Mouse (Mus musculus): ENCODE data around the gene Stat6. TPM values are rescaled to one million over a fixed set of nuclear protein-coding genes. Genes with fewer than 3 reads are reported as not detected.
A peak's percentile ranks its signal among the peaks of the same experiment; 100 is the strongest.
"Not testable (repeated sequence)": the region's sequence is repeated elsewhere in the genome, so short reads cannot be mapped to it uniquely, and the experiment has no call there.

Gene Stat6
- polyA plus RNA-seq, 1 experiment from 2014 or later, result 5.7 TPM

DNA sequence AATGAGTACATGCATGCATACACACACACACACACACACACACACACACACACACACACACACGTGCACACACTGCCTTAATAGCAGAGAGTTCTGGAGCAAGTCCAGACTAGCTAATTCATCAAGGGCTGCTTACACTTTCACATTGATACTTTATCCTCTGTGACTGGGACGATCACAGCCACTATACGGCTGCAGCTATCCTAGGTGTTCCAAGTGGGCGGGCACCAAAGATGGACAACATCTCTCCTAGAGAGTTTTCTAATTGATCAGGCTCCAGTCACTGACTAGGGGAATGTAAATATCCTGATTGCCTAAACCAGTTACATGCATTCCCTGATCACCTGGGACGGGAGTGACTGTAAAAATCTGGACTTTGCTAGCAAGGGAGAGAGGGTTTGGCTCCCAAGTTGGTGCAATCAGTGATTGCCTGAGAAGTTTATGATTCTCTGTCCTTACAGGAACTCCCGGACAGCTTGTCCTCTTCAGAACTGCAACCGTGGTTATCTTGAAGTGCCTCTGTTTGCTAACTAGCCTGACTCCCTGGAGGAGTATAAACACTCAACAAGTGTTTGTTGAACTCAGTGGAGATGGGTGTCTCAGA lies 10.0 kb upstream of the Stat6 start:
- 83% methylated on average over 7 of the region's 7 CpGs for WGBS

DNA sequence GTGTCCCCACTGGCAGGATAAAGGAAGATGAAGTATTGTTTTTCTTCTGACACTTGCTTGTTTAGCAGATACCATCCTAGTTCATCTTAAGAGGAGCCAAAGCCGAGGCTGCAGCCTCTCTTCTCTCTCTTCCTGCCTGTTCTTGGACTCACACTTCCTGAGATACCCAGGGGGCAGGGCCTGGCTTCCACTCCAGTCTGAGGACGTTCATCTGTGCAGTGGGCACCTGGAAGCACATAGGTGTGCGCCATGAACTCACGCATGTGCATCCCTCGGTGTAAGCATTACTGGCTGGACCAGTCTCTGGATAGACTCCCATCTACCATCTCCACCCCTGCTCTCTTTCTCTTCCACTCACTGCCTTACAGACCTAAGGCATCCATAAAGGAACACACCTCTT lies 2.4 kb upstream of the Stat6 start:
- H3K27ac ChIP-seq (ENCODE audit: low read depth, low read length), result no peak overlapping the region
- ATAC-seq (ENCODE audit: low FRiP score), result no peak
- peaks cover 11% of the 10 kb centered on the region for H3K4me1 ChIP-seq (ENCODE audit: control insufficient read depth, insufficient read depth, low read length)
- H3K9ac ChIP-seq (ENCODE audit: low read length), result no peak overlapping the region
- H3K4me2 ChIP-seq, result no peak overlapping the region
- 73% methylated on average over 5 of the region's 5 CpGs for WGBS
- H3K27me3 ChIP-seq (ENCODE audit: control insufficient read depth, insufficient read depth, low read length), result peaks cover 13% of the 10 kb centered on the region
- no peaks in the 10 kb centered on the region for H3K9me3 ChIP-seq (ENCODE audit: control insufficient read depth, low read length)
- H3K36me3 ChIP-seq (ENCODE audit: control insufficient read depth, insufficient read depth, low read length), result no peaks in the 10 kb centered on the region
- no peak for DNase-seq (ENCODE audit: low spot score, missing footprints)
- H3K4me3 ChIP-seq (ENCODE audit: low read depth, low read length), result no peak overlapping the region

More for the DNA sequence above, 10.0 kb upstream of the Stat6 start:
- no peak overlapping the region for H3K4me3 ChIP-seq (ENCODE audit: low read depth, low read length)
- DNase-seq (ENCODE audit: low spot score, missing footprints) (no peak), ATAC-seq (ENCODE audit: low FRiP score) (no peak)
- no peaks in the 10 kb centered on the region for H3K27me3 ChIP-seq (ENCODE audit: control insufficient read depth, insufficient read depth, low read length)
- no peaks in the 10 kb centered on the region for H3K4me1 ChIP-seq (ENCODE audit: control insufficient read depth, insufficient read depth, low read length)
- H3K9me3 ChIP-seq (ENCODE audit: control insufficient read depth, low read length), result no peaks in the 10 kb centered on the region
- no peaks in the 10 kb centered on the region for H3K36me3 ChIP-seq (ENCODE audit: control insufficient read depth, insufficient read depth, low read length)
- no peak overlapping the region for H3K27ac ChIP-seq (ENCODE audit: low read depth, low read length)
- no peak overlapping the region for H3K4me2 ChIP-seq
- H3K9ac ChIP-seq (ENCODE audit: low read length), result no peak overlapping the region

DNA sequence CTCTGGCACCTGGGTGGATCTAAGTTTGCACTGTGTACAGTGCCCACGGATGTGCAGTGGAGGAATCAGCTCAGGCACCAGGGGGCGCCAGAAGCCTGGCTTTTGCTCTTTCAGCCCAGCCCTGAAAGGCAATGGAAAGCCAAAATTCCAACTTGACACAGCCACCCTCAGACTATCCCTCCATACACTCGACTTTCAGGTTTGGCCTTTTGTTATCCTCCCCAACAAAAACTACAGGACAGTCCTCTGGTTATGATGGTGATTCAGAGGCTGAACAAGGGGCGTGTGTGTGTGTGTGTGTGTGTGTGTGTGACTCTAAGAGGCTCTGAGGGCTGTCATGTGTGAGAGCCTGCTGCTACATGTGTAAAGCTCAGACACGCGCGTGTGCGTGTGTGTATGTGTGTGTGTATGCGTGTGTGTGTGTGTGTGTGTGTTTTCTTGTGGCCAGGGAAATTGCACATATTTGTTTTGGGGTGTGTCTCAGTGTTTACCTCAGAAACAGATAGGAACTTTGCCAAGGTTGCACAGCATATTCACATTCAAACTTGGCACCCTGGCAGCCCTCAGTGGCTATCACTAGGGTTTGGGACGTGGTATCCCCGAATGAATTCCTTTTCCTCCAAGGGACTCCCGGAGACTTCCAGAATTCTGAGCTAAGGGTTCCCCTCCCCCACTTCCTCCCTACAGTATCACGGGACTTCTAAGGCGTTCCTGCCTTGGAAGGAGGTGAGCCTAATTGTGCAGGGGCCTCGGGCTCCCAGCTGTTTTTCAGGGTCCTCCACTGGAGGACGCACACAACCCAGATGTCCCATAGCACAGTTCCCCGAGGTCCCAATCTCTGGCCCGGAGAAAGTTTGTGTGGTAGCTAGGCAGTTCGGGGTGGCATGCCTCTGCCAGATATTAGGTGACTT lies 670 bp upstream of the Stat6 start:
- ATAC-seq (ENCODE audit: low FRiP score), result peak; percentile 72
- H3K4me1 ChIP-seq (ENCODE audit: control insufficient read depth, insufficient read depth, low read length), result peaks cover 11% of the 10 kb centered on the region
- H3K4me3 ChIP-seq (ENCODE audit: low read depth, low read length), result peak overlapping the region; percentile 28; the same call in 1 of the 2 replicates
- peak overlapping the region; percentile 60 for H3K9ac ChIP-seq (ENCODE audit: low read length)
- peaks cover 13% of the 10 kb centered on the region for H3K27me3 ChIP-seq (ENCODE audit: control insufficient read depth, insufficient read depth, low read length)
- DNase-seq (ENCODE audit: low spot score, missing footprints), result peak; percentile 98
- no peaks in the 10 kb centered on the region for H3K9me3 ChIP-seq (ENCODE audit: control insufficient read depth, low read length)
- WGBS, result 10% methylated on average over 19 of the region's 19 CpGs
- no peaks in the 10 kb centered on the region for H3K36me3 ChIP-seq (ENCODE audit: control insufficient read depth, insufficient read depth, low read length)
- H3K4me2 ChIP-seq, result peak overlapping the region; percentile 42
- H3K27ac ChIP-seq (ENCODE audit: low read depth, low read length), result no peak overlapping the region

DNA sequence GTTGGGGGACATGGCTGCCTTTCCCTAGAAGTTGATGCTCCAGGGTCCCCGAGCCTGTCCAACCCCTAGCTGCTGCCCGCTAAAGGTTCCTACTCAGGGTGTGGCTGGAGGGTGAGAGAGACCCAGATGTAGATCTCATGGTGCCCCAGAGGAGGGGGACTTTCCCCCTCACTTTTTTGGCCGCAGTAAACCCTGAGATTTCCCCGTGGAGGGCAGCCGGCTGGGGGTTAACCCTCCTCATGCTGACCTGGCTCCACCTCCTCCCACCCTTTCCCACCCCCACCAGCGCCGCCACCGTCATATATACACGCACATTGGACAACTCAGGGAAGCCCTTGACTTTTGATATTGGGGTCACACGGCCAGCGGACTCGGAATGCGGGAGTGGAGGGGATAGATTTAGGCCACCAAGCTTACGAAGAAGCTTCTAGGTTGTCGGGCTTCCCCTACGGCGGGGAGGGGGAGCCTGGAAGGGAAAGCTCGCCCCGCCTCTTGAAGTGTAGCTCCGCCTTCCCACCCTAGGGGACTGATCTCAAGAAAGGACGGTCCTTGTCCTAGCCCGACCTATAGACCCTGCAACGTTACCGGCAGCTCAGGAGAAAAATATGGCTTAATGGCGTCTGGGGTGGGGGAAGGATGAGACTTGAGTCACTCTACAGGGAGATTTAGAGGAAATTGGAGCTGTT lies 910 bp downstream of the Stat6 start:
- peak overlapping the region; percentile 60 for H3K9ac ChIP-seq (ENCODE audit: low read length)
- DNase-seq (ENCODE audit: low spot score, missing footprints) (peak; percentile 96), ATAC-seq (ENCODE audit: low FRiP score) (peak; percentile 69)
- peak overlapping the region; percentile 28 for H3K4me3 ChIP-seq (ENCODE audit: low read depth, low read length)
- no peak overlapping the region for H3K27ac ChIP-seq (ENCODE audit: low read depth, low read length)
- WGBS, result 2% methylated on average over 25 of the region's 25 CpGs
- H3K27me3 ChIP-seq (ENCODE audit: control insufficient read depth, insufficient read depth, low read length), result peaks cover 13% of the 10 kb centered on the region
- H3K9me3 ChIP-seq (ENCODE audit: control insufficient read depth, low read length), result no peaks in the 10 kb centered on the region
- H3K4me2 ChIP-seq, result peak overlapping the region; percentile 42
- no peaks in the 10 kb centered on the region for H3K36me3 ChIP-seq (ENCODE audit: control insufficient read depth, insufficient read depth, low read length)
- H3K4me1 ChIP-seq (ENCODE audit: control insufficient read depth, insufficient read depth, low read length), result peaks cover 11% of the 10 kb centered on the region

DNA sequence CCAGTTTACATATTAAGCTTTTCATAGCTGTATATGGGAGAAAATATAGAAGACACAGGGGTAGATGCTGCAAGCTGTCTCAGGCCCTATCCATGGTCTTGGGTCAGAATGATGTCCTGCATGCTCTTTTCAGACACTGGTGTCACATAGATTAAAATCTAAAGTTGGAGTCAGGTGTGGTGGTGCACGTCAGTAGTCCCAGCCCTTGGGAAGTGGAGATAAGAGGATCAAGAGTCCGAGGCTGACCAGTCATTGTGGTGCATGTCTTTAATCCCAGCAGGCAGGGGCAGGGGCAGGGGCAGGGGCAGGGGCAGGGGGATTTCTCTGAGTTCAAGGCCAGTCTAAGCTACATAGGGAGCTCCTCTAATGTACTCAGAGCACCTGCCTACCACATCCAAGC lies 3.0 kb downstream of the Stat6 start:
- Histone ChIP-seq H3K4me3 (ENCODE audit: low read depth, low read length) (no peak overlapping the region), H3K27ac (ENCODE audit: low read depth, low read length) (no peak overlapping the region), H3K9me3 (ENCODE audit: control insufficient read depth, low read length) (no peaks in the 10 kb centered on the region), H3K4me2 (no peak overlapping the region), H3K9ac (ENCODE audit: low read length) (no peak overlapping the region), H3K4me1 (ENCODE audit: control insufficient read depth, insufficient read depth, low read length) (peaks cover 11% of the 10 kb centered on the region), H3K36me3 (ENCODE audit: control insufficient read depth, insufficient read depth, low read length) (no peaks in the 10 kb centered on the region), H3K27me3 (ENCODE audit: control insufficient read depth, insufficient read depth, low read length) (peaks cover 13% of the 10 kb centered on the region)
- no peak for ATAC-seq (ENCODE audit: low FRiP score)
- DNase-seq (ENCODE audit: low spot score, missing footprints), result no peak
- 19% methylated on average over 2 of the region's 2 CpGs for WGBS

DNA sequence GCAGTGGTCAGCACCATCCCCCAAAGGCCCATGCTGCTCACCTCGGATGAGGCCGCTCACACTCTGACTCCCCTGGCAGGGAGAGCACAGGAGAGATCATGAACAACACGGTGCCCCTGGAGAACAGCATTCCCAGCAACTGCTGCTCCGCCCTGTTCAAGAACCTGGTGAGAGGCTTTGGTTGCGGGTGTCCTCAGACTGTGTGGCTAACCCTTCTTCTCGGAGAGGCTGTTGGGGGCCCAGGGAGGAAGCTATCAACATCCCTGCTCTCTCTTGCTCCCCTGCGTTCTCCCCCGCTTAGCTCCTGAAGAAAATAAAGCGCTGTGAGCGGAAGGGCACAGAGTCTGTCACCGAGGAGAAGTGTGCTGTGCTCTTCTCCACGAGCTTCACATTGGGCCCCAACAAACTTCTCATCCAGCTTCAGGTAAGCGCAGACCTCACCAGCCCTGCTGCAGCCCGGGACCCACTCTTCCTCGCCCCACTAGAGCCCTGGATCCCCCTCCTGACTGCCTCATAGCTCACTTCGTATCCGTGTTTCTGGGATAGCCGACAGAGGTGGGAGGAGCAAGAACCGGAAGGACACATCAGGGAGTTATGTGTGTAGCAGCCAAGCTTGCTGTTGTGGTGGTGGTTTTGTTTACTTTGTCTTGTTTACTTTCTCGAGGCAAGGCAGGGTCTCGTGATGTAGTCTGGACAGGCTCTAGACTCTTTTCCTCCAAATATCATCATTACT lies 10.3 kb downstream of the Stat6 start:
- no peaks in the 10 kb centered on the region for H3K4me1 ChIP-seq (ENCODE audit: control insufficient read depth, insufficient read depth, low read length)
- 51% methylated on average over 21 of the region's 21 CpGs for WGBS
- H3K27me3 ChIP-seq (ENCODE audit: control insufficient read depth, insufficient read depth, low read length), result no peaks in the 10 kb centered on the region
- no peaks in the 10 kb centered on the region for H3K36me3 ChIP-seq (ENCODE audit: control insufficient read depth, insufficient read depth, low read length)
- no peak overlapping the region for H3K27ac ChIP-seq (ENCODE audit: low read depth, low read length)
- no peak overlapping the region for H3K4me2 ChIP-seq
- H3K4me3 ChIP-seq (ENCODE audit: low read depth, low read length), result no peak overlapping the region
- H3K9ac ChIP-seq (ENCODE audit: low read length), result no peak overlapping the region
- no peak for DNase-seq (ENCODE audit: low spot score, missing footprints)
- ATAC-seq (ENCODE audit: low FRiP score), result no peak
- no peaks in the 10 kb centered on the region for H3K9me3 ChIP-seq (ENCODE audit: control insufficient read depth, low read length)

DNA sequence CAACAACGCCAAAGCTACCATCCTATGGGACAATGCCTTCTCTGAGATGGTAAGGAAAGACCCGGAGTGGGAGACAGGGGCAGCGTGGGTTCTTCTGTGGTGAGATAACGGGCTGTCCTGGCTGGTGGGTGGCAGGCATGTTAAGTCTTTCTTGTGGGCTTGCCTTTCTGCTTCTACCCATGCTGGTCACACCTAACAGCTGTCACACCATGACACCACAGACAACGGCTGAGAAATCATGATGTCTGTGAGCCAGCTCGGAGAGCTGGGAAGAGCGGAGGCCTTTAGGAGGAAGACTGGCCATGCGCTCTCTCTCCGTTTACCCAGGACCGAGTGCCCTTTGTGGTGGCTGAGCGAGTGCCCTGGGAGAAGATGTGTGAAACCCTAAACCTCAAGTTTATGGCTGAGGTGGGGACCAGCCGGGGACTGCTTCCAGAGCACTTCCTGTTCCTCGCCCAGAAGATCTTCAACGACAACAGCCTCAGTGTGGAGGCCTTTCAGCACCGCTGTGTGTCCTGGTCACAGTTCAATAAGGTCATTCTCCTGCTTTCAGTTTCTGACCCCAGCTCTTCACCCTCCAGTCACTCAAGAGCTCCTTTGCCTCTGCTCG lies 12.3 kb downstream of the Stat6 start:
- Histone ChIP-seq H3K9me3 (ENCODE audit: control insufficient read depth, low read length) (no peaks in the 10 kb centered on the region), H3K4me1 (ENCODE audit: control insufficient read depth, insufficient read depth, low read length) (no peaks in the 10 kb centered on the region), H3K4me2 (no peak overlapping the region), H3K4me3 (ENCODE audit: low read depth, low read length) (no peak overlapping the region), H3K9ac (ENCODE audit: low read length) (no peak overlapping the region), H3K27ac (ENCODE audit: low read depth, low read length) (no peak overlapping the region), H3K36me3 (ENCODE audit: control insufficient read depth, insufficient read depth, low read length) (no peaks in the 10 kb centered on the region), H3K27me3 (ENCODE audit: control insufficient read depth, insufficient read depth, low read length) (peaks cover 3% of the 10 kb centered on the region)
- no peak for DNase-seq (ENCODE audit: low spot score, missing footprints)
- WGBS, result 79% methylated on average over 16 of the region's 16 CpGs
- no peak for ATAC-seq (ENCODE audit: low FRiP score)

DNA sequence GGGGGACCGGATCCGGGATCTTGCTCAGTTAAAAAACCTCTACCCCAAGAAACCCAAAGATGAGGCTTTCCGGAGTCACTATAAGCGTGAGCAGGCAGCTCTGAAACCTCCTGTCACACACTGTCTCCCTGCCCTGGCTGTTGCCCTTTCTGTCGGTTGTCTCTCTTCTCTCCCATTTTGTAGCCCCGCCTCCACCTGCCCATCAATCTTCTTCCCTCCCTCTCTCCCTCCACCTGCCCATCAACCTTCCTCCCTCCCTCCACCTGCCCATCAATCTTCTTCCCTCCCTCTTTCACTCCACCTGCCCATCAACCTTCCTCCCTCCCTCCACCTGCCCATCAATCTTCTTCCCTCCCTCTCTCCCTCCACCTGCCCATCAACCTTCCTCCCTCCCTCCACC lies 14.8 kb downstream of the Stat6 start:
- not testable (repeated sequence) for H3K4me2 ChIP-seq
- WGBS, result 43% methylated on average over 6 of the region's 6 CpGs

More for the DNA sequence above, 14.8 kb downstream of the Stat6 start:
- ATAC-seq (ENCODE audit: low FRiP score); H3K4me3 ChIP-seq (ENCODE audit: low read depth, low read length); H3K9ac ChIP-seq (ENCODE audit: low read length); H3K9me3 ChIP-seq (ENCODE audit: control insufficient read depth, low read length); H3K36me3 ChIP-seq (ENCODE audit: control insufficient read depth, insufficient read depth, low read length); H3K27ac ChIP-seq (ENCODE audit: low read depth, low read length); H3K4me1 ChIP-seq (ENCODE audit: control insufficient read depth, insufficient read depth, low read length); DNase-seq (ENCODE audit: low spot score, missing footprints): not testable (repeated sequence)
- peaks cover 28% of the 10 kb centered on the region for H3K27me3 ChIP-seq (ENCODE audit: control insufficient read depth, insufficient read depth, low read length)
